Mouse (Mus musculus) cerebellum, adult 2 months (tissue): ENCODE measurements around the gene Hspe1.

ENCODE experiments used
- CTCF ChIP-seq: fragments of 200-500 bp; IDR thresholded peaks from 2 replicates; pipeline ENCODE4 v1.5.1; 2011; ENCODE audit warnings: low read depth, mild to moderate bottlenecking, control low read depth, low read length, moderate library complexity, borderline replicate concordance; ENCODE audit not compliant: insufficient read depth
- POLR2A ChIP-seq: fragments of 200-500 bp; IDR thresholded peaks from 2 replicates; pipeline ENCODE4 v1.6.1; 2011; ENCODE audit warnings: low read length, control low read depth, borderline replicate concordance; ENCODE audit not compliant: insufficient read depth

DNA sequence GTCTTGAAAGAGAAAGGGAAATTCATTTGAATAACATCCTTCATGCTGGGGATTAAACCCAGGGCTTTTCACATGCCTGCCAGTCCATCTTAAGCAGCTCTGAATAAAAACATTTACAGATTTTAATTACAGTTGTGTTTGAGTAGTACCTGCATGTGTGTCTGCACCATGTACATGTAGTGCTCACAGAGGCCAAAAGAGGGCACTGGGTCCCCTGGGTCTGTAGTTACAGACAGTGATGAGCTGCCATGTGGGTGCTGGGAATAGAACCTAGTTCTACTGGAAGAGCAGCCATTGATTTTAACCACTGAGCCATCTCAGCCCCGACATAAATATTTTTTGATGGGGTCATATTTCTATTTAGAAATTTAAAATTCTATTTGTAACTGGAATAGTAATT, 47.9 kb downstream of the Hspe1 start:
- no peak for TF ChIP-seq CTCF
- TF ChIP-seq POLR2A = no peak
